Comparison of ENCODE assay signal across 20 mouse cellular contexts in genomic region chr12:80329641-80330040, GRCm38 (mm10).
DNase-seq lines count a peak whose midpoint lies in the region; ATAC-seq and TF ChIP-seq lines count a peak whose summit lies in the region.
"Had no signal": no experiment of that assay in that cellular context is flagged by ENCODE, and none has a peak within 500 bp of the region (broad histone marks: within the 10 kb centered on the region; RNA-seq: fewer than 3 reads in every experiment).

No protein-coding gene starts in this region.

- H3K4me1 ChIP-seq in kidney, postnatal 0 days (replicated peaks; ENCODE audit: insufficient read depth, low read length) = peaks cover 7% of the 10 kb centered on the region; the same call in 1 of the 2 replicates
- peaks cover 30% of the 10 kb centered on the region for H3K4me1 ChIP-seq in intestine, embryonic 15.5 days (replicated peaks)
- H3K4me1 ChIP-seq in stomach, embryonic 15.5 days = peaks cover 19% of the 10 kb centered on the region
- H3K4me1 ChIP-seq in lung, adult 2 months (ENCODE audit: control insufficient read depth, insufficient read depth, low read length) = 0 out of 2 replicates have a peak, but pooled peaks cover 2% of the 10 kb centered on the region

- no peak overlapping the region for H3K27ac ChIP-seq in kidney, postnatal 0 days
- H3K27ac ChIP-seq in intestine, embryonic 15.5 days = peak overlapping the region; percentile 46
- no peak overlapping the region for H3K27ac ChIP-seq in stomach, embryonic 15.5 days
- H3K27ac ChIP-seq: embryonic facial prominence, embryonic 13.5 days; hindbrain, embryonic 14.5 days; midbrain, embryonic 12.5 days; neural tube, embryonic 13.5 days had no signal

- H3K27me3 ChIP-seq in kidney, postnatal 0 days (ENCODE audit: insufficient read depth, low read length) = no peaks in the 10 kb centered on the region
- no peaks in the 10 kb centered on the region for H3K27me3 ChIP-seq in intestine, embryonic 15.5 days (replicated peaks)
- no peaks in the 10 kb centered on the region for H3K27me3 ChIP-seq in stomach, embryonic 15.5 days (replicated peaks)
- H3K27me3 ChIP-seq: embryonic facial prominence, embryonic 13.5 days; heart, embryonic 12.5 days; midbrain, embryonic 12.5 days; neural tube, embryonic 13.5 days had no signal

- H3K9ac ChIP-seq in kidney, postnatal 0 days (ENCODE audit: low read depth, low read length) = no peak overlapping the region
- no peak overlapping the region for H3K9ac ChIP-seq in intestine, embryonic 15.5 days
- no peak overlapping the region for H3K9ac ChIP-seq in stomach, embryonic 15.5 days
- H3K9ac ChIP-seq: embryonic facial prominence, embryonic 13.5 days; heart, embryonic 12.5 days; hindbrain, embryonic 14.5 days; midbrain, embryonic 12.5 days; neural tube, embryonic 13.5 days had no signal

- no peak overlapping the region for H3K4me2 ChIP-seq in kidney, postnatal 0 days (ENCODE audit: low read length)
- H3K4me2 ChIP-seq in intestine, embryonic 15.5 days (replicated peaks) = no peak overlapping the region
- H3K4me2 ChIP-seq in stomach, embryonic 15.5 days = no peak overlapping the region
- H3K4me2 ChIP-seq: embryonic facial prominence, embryonic 13.5 days; heart, embryonic 12.5 days; hindbrain, embryonic 14.5 days; liver, embryonic 11.5 days; midbrain, embryonic 12.5 days; neural tube, embryonic 13.5 days had no signal

- no peak for DNase-seq in kidney, postnatal 0 days (ENCODE audit: low spot score)
- no peak for DNase-seq in kidney, adult 18-20 months
- DNase-seq in 416B (ENCODE audit: low read depth) = peak; percentile 57
- DNase-seq in left cerebral cortex, postnatal 25 days (ENCODE audit: low spot score in 2 of 2) = no peak
- no peak for DNase-seq in lung, adult 2 months
- DNase-seq: adrenal gland, adult 2 months; cerebellum, adult 9-11 months; kidney, adult 8-10 months; lung, adult 18-20 months; right cerebral cortex, adult 18-20 months; thymus, adult 18-20 months had no signal

- ATAC-seq in kidney, postnatal 0 days (replicated peaks; ENCODE audit: low FRiP score, low read depth) = 0 out of 2 replicates have a peak, but pooled peaks have one; percentile 60
- ATAC-seq in intestine, embryonic 15.5 days = peak; percentile 82
- ATAC-seq in stomach, embryonic 15.5 days (ENCODE audit: insufficient read depth, low FRiP score, low read depth) = peak; percentile 71
- ATAC-seq: forebrain, embryonic 16.5 days had no signal

- no peak for TF ChIP-seq CTCF in kidney, postnatal 0 days (IDR thresholded peaks at IDR 0.05; ENCODE audit: low read depth)
- no peak for TF ChIP-seq CTCF in lung, adult 2 months (IDR thresholded peaks at IDR 0.05; ENCODE audit: insufficient read depth, low read length)

- H3K36me3 ChIP-seq in kidney, postnatal 0 days (ENCODE audit: insufficient read depth, low read length) = no peaks in the 10 kb centered on the region
- no peaks in the 10 kb centered on the region for H3K36me3 ChIP-seq in intestine, embryonic 15.5 days
- no peaks in the 10 kb centered on the region for H3K36me3 ChIP-seq in stomach, embryonic 15.5 days
- H3K36me3 ChIP-seq: embryonic facial prominence, embryonic 13.5 days; heart, embryonic 12.5 days; midbrain, embryonic 12.5 days; neural tube, embryonic 13.5 days had no signal

- WGBS in kidney, postnatal 0 days = 19% methylated on average over 2 of the region's 2 CpGs
- WGBS in intestine, embryonic 15.5 days = 39% methylated on average over 2 of the region's 2 CpGs
- WGBS in stomach, embryonic 15.5 days = 32% methylated on average over 2 of the region's 2 CpGs
- WGBS in lung, adult 2 months = 49% methylated on average over 2 of the region's 2 CpGs

- no peak overlapping the region for H3K4me3 ChIP-seq in kidney, postnatal 0 days (replicated peaks; ENCODE audit: low read depth, low read length)
- no peak overlapping the region for H3K4me3 ChIP-seq in intestine, embryonic 15.5 days (replicated peaks)
- H3K4me3 ChIP-seq in stomach, embryonic 15.5 days (replicated peaks) = no peak overlapping the region
- H3K4me3 ChIP-seq in lung, adult 2 months (replicated peaks; ENCODE audit: extremely low read depth, low read depth, low read length) = no peak overlapping the region
- H3K4me3 ChIP-seq: embryonic facial prominence, embryonic 13.5 days; heart, embryonic 12.5 days; midbrain, embryonic 12.5 days; neural tube, embryonic 13.5 days had no signal

- no peak for TF ChIP-seq POLR2A in lung, adult 2 months (IDR thresholded peaks at IDR 0.05; ENCODE audit: borderline replicate concordance, extremely low read depth, low read depth, low read length)

- intact Hi-C loops in left cerebral cortex, postnatal 25 days (cut with DNase I) = no loop called here

- H3K9me3 ChIP-seq in kidney, postnatal 0 days (replicated peaks; ENCODE audit: low read length) = no peaks in the 10 kb centered on the region
- no peaks in the 10 kb centered on the region for H3K9me3 ChIP-seq in intestine, embryonic 15.5 days
- no peaks in the 10 kb centered on the region for H3K9me3 ChIP-seq in stomach, embryonic 15.5 days
- H3K9me3 ChIP-seq: embryonic facial prominence, embryonic 13.5 days; heart, embryonic 12.5 days; midbrain, embryonic 12.5 days; neural tube, embryonic 13.5 days had no signal
